Mouse (Mus musculus) MEL (cell line): ENCODE data around the gene Ess2.
A peak's percentile ranks its signal among the peaks of the same experiment; 100 is the strongest.

Experiments
- CHD1 ChIP-seq: IDR thresholded peaks from 2 replicates; pipeline ENCODE4 v1.6.1; 2012; ENCODE audit warnings: low read depth, mild to moderate bottlenecking, inconsistent platforms, low read length, improper control_type of control experiment
- CTCF ChIP-seq, 3 experiments: IDR thresholded peaks in 2 of 3; conservative IDR thresholded peaks in 1 of 3; 2 replicates each; pipeline ENCODE4 v1.5.1; 2011 to 2012; ENCODE audit warnings: low read length in 3 of 3, low read depth in 2 of 3, mild to moderate bottlenecking in 2 of 3, improper control_type of control experiment in 1 of 3, inconsistent platforms in 1 of 3, mixed read lengths in 1 of 3, moderate library complexity in 1 of 3; ENCODE audit not compliant: control insufficient read depth in 1 of 3, insufficient read depth in 1 of 3, poor library complexity in 1 of 3, severe bottlenecking in 1 of 3

GRCm38 (mm10) chr16:17928627-17929104 is 17.5 kb upstream of the Ess2 start:
- TF ChIP-seq CTCF (IDR thresholded peaks at IDR 0.05 in 2 of 3, conservative IDR thresholded peaks at IDR 0.05 in 1 of 3; ENCODE audit: control insufficient read depth in 1 of 3, insufficient read depth in 1 of 3, low read depth in 2 of 3, low read length in 3 of 3, poor library complexity in 1 of 3, severe bottlenecking in 1 of 3) (peak; percentile 36 to 94 (median 70)), CHD1 (no peak)
